Mouse (Mus musculus) left cerebral cortex, postnatal 14 days (tissue): ENCODE measurements at regions not wholly inside any gene's neighbourhood (a gene's known extent, or its start where the extent isn't known, plus 50 kb on each side); places are given as distances from the start of the nearest gene placed in this dataset.

Source experiments
- DNase-seq, 2 experiments: peaks; one replicate each; pipeline ENCODE4 v3.0.0; 2021 to 2022; ENCODE audit warnings: low spot score in 2 of 2, mixed read lengths in 1 of 2
- intact Hi-C: fragments of 180-260 bp; cut with DNase I; formaldehyde crosslinking; loops from one replicate; pipeline ENCODE4 v1.15.1; 2025

DNA sequence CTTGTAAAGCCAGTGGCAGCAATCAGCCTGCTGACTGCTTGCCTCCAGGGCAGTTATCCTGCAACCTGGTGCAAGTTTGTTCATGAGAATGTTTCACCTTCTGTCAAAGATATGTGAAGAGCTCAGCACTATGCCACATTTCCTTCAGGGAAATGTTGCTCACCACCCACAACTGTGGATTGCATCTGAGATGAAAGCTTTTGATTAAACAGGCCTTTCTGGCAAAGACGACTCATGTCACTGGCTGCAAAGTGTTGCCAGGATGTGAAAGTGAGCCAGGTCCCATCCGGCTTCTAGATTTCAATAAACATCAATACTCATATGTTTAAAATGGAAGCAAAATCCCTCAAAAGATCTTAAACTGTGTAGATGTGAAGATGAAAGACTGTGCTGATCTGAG, 2121.0 kb downstream of the Gm37988 start:
- no peak for DNase-seq
- intact Hi-C loops: no loop called here

DNA sequence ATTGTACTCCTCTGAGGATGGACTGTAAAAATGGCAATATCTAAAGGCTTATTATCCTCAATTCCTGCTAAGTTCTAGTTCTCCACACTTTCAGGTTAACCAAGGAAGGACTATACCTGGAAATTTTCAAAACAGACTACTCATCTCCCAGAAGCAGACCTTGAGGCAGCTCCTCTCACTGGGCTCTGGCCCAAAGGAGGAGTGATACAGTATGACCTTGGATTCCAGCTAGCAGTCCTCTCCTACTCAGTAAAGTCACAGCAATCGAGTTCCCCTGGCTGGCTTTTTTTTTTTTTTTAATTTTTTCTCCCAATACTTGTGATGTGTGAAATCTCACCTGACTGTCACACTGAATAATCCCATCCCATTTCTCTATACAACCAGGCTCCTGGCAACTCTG, 2124.2 kb downstream of the Gm37988 start:
- intact Hi-C loops: no loop called here
- DNase-seq: no peak

- DNase-seq: no peak
- intact Hi-C loops: no loop called here
Observed at GRCm38 (mm10) chr1:6969838-6970237, 2162.1 kb downstream of the Gm37988 start.

DNA sequence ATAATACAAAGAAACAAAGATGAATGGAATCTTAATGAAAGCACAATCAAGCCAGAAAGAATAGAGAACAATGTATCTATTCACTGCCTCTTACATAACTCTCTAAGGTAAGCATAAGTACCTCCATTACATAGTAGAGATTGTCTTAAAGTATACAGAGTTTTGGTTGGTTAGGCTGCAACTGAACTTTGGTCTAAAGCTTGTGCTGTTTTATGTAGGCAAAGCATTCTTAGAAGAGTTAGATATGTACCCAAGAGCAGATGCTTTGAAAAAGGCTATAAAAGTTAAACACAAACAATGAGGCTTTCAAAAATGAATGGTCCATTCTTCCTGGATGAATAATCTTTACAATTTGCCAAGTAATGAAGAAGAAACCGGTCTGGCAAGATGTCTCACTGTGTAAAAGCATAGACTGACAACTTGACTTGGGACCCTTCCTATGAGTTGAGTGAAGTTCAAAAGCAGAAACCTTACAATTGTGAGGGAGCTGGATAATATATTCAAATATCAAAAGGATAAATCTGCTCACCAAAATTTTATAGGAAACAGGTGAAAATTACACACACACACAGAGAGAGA, 2166.1 kb downstream of the Gm37988 start:
- intact Hi-C loops: no loop called here
- no peak for DNase-seq

- intact Hi-C loops: loop anchor here (5.0 kb wide), 1 partner anchor 577 kb away; no protein-coding TSS in a partner anchor
Observed at GRCm38 (mm10) chr1:6979626-6980025, 2171.9 kb downstream of the Gm37988 start.

GRCm38 (mm10) chr1:6984226-6984625, 2176.5 kb downstream of the Gm37988 start:
- intact Hi-C loops: loop anchor here (5.0 kb wide), 1 partner anchor 582 kb away; no protein-coding TSS in a partner anchor

More at GRCm38 (mm10) chr1:6979626-6980025, 2171.9 kb downstream of the Gm37988 start:
- DNase-seq: no peak

DNA sequence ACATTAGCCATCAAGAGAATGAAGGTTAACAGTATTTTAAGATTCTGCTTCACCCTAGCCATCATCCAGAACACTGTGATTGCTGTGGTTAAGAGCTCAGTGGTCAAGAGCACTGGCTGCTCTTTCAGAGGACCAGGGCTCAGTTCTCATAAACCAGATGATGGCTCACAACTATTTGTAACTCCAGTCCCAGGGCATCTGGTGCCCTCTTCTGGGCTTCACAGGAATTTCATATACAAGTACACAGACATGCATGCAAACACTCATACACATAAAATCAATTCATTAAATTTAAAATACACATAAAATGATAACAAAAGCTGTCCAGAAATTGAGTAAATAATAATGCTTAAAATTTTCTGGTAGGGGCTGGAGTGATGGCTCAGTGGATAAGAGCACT, 2189.9 kb downstream of the Gm37988 start:
- DNase-seq: no peak
- intact Hi-C loops: no loop called here

More at GRCm38 (mm10) chr1:6984226-6984625, 2176.5 kb downstream of the Gm37988 start:
- DNase-seq: no peak

DNA sequence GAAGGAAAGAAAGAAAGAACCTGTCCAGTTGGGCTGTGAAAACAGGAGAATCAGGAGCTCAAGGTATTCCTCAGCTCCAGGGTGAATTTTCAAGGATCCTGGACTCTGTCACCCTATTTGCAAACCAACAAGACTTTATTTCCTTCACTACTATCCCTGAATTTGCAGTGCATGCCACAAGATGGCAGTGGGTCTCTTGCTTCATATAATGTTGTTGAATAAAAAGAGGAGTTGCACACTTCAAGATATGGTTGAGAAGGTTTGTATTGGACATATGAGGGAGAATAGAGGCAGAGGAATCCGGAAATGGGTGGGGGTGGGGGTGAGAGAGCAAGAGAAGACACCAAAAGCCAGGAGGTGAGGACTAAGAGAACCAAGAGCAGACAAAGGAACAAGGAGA, 2202.5 kb downstream of the Gm37988 start:
- peak; percentile 49 to 61 for DNase-seq
- intact Hi-C loops: loop anchor here (5.0 kb wide), 1 partner anchor 192 kb away; no protein-coding TSS in a partner anchor
